Mouse (Mus musculus): Measurements from ENCODE around the gene Klb. TPM values are rescaled to one million over a fixed set of nuclear protein-coding genes. Genes with fewer than 3 reads are reported as not detected.

The Klb gene
- 0.52 TPM for polyA plus RNA-seq (2014; fragmentation: Illumina TruSeq; extraction: RNeasy Lipid Tissue Mini Kit (QIAGEN cat#74804); ENCODE audit: low replicate concordance)

DNA sequence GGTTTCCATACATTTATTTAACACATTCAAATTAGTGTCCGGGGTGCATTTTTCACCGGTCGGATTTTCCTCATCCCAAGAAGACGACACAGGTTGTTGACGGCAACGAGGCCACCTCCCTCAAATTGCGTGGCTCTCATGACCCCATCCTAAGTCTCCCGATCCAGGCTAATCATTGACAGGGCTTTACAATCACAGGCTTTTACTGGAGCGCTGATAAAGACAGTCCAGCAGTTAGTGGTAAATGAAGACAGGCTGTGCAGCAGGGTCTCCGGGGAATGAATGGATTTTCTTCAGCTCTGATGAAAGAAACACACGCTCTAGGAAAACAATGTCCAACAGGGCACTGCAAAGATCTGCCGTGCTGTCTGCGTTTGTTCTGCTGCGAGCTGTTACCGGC, at the start of gene Klb:
Gene Klb, plus strand, starts transcription at position 147 of the 400 bp plus-strand sequence.

DNA sequence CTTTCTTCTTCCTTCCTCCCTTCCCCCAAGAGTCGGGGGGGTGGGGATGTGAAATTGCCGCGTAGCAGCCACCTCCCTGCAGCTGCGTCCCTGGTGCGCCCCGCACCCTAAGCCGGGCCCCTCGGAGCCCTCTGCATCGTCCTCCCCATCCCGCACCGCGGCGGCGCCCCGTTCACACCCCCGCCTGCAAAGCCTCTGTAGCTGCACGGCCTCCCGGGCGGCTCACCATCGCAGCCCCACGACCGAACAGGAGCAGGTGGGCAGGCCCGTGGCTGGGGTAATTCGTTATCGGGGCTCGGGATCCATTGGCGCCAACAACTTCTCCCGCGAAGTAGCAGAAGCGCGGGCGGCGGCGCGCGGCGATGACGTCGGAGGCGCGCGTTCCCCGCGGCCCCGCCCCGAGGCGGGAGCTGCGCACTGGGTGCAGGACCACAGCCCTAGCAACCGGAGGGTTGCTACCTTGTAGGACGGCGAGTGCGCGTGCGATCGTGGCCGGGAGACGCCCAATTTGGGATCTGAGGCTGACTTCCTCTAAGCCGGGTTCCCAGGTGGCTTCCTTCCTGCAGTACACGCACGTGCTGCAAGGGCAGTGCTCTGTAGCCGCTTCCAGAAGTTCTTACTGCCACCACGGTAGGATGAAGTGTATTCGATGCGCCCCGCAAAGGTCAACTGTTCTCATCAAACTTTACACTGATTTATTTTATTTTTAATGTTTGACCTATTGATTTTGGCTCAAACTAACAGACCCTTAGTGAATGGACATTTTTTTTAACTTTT, 12.6 kb upstream of the Klb start, which contains the start of gene Rfc1:
Gene Rfc1, minus strand, starts transcription at position 373 of the 777 bp plus-strand sequence.

DNA sequence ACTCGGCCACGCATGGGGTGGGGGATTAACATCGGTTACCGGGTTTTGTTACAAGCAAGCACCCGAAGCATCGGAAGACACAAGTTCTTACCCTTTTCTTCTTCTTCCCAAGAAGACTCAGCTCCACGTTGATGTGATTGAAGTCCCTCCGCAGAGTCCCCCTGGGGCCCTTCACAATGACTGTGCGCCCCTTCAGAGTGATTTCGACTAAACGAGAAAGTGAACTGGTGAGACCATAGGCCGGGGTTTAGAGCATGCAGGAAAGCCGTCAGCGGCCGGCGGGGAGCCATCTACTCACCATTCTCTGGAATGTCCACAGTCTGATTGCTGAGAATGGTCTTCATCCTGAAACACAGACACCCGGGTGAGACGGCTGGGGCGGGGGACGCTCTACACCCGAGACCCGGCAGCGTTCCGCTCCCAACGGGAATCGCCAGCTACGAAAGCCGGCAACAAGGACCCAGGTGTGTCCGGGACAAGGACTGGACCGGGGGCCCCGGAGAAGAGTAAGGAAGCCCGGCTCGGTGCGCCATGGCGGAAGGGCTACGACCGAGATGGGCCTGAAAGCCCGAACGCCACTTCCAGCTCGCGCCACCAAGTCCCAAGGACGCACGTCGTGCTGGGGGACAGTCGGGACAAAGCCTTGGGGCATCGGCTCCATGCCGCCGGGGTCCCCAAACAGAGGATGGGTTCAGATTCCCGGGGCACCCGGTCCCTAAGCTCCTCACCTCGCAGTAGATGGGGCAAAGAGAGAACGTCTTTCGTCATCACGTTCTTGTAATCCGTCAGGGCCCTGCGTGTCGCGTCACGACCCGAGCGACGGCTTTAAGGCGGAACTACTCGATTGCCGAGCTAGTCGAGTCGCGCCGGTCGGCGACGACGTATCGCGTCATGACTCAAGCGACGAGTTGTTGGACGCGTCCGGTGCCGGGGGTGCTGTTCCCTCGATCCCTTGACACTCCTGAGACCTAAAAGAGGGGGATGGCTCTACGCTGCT, 42.8 kb downstream of the Klb start, which contains the start of the genes Rpl9 and Lias:
Gene Rpl9, minus strand, starts transcription at position 797 of the 997 bp plus-strand sequence.
Gene Lias, plus strand, starts transcription at position 850 of the 997 bp plus-strand sequence.

Other genes starting within 250 kb of the Klb start
- 21.0 TPM for gene Klhl5, start 240.8 kb upstream of the Klb start, polyA plus RNA-seq (2014; fragmentation: Illumina TruSeq; extraction: RNeasy Lipid Tissue Mini Kit (QIAGEN cat#74804); ENCODE audit: low replicate concordance)
- 1.8 TPM for gene Wdr19, start 148.6 kb upstream of the Klb start, polyA plus RNA-seq (2014; fragmentation: Illumina TruSeq; extraction: RNeasy Lipid Tissue Mini Kit (QIAGEN cat#74804); ENCODE audit: low replicate concordance)
- gene Rfc1, start 12.6 kb upstream of the Klb start, polyA plus RNA-seq (2014; fragmentation: Illumina TruSeq; extraction: RNeasy Lipid Tissue Mini Kit (QIAGEN cat#74804); ENCODE audit: low replicate concordance): 13.6 TPM
- gene Rpl9, start 43.1 kb downstream of the Klb start, polyA plus RNA-seq (2014; fragmentation: Illumina TruSeq; extraction: RNeasy Lipid Tissue Mini Kit (QIAGEN cat#74804); ENCODE audit: low replicate concordance): 399 TPM
- gene Lias, start 43.2 kb downstream of the Klb start, polyA plus RNA-seq (2014; fragmentation: Illumina TruSeq; extraction: RNeasy Lipid Tissue Mini Kit (QIAGEN cat#74804); ENCODE audit: low replicate concordance): 60.3 TPM
- 1,364 TPM for gene Ugdh, start 87.6 kb downstream of the Klb start, polyA plus RNA-seq (2014; fragmentation: Illumina TruSeq; extraction: RNeasy Lipid Tissue Mini Kit (QIAGEN cat#74804); ENCODE audit: low replicate concordance)
- gene Gm43552, start 144.5 kb downstream of the Klb start, polyA plus RNA-seq (2014; fragmentation: Illumina TruSeq; extraction: RNeasy Lipid Tissue Mini Kit (QIAGEN cat#74804); ENCODE audit: low replicate concordance): not detected
- 126 TPM for gene Smim14, start 188.9 kb downstream of the Klb start, polyA plus RNA-seq (2014; fragmentation: Illumina TruSeq; extraction: RNeasy Lipid Tissue Mini Kit (QIAGEN cat#74804); ENCODE audit: low replicate concordance)
- gene Ube2k, start 188.9 kb downstream of the Klb start, polyA plus RNA-seq (2014; fragmentation: Illumina TruSeq; extraction: RNeasy Lipid Tissue Mini Kit (QIAGEN cat#74804); ENCODE audit: low replicate concordance): 98.2 TPM